Mouse (Mus musculus): ENCODE data around the gene Anapc7.

The Anapc7 gene

DNA sequence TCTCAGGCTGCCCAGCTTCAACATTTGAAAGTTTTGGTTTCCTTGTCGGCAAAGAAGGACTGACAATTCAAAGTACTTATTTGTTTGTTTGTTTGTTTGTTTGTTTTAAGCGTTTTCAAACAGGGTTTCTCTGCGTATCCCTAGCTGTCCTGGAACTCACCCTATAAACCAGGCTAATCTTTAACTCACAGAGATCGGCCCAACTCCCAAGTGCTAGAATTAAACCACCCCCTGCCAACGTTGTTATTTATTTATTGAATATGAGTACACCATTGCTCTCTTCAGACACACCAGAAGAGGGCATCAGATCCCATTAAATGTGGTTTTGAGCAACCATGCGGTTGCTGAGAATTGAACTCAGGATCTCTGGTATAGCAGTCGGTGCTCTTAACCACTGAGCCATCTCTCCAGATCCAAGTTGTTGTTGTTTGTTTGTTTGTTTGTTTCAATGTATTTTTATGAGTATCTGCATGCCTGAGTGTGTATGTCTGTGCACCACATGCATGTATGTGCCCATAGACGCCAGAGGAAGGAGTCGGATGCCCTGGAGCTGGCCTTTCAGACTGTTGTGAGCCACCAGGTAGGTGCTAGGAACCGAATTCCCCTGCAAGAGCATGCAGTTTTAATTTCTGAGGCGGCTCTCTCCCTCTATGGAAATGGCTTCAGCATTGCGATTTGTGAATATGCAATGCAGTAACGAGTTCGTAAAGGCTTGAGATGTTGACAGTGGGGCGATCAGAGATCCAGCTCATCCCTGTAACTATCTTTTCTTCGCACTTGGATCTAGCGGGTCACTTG, at the start of gene Anapc7:
Gene Anapc7, plus strand, starts transcription at position 423 of the 798 bp plus-strand sequence.
- DNase-seq (ENCODE audit: low spot score) = no peak

DNA sequence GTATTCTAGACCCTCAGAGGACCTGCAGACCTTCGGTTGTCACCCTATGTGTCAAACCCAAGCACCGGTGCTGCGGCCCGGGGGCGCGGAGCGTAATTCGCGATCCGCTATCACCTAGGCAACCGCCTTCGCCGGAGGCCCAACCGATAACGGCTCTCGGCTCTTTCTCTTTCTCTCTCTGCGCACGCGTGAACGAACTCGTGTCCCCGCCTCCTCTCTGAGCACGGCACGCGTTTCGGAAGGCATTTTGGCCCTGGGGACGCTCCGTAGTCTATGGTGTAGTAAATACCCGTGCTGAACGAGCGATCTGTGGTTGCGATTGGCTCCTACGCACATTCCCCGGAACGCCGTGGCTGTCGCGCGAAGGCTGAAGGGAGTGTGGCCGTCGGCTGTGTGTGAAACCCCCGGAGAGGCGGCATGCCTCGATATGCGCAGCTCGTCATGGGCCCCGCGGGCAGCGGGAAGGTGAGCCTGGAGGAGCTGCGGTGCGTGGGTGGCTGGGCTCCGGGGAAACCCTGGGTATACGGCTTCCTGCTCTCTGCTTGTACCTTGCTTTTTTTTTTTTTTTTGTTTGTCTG, 49.2 kb upstream of the Anapc7 start, which contains the start of gene Fam216a:
Gene Fam216a, minus strand, starts transcription at position 173 of the 578 bp plus-strand sequence.
- peak; percentile 99 for DNase-seq (ENCODE audit: low spot score)

DNA sequence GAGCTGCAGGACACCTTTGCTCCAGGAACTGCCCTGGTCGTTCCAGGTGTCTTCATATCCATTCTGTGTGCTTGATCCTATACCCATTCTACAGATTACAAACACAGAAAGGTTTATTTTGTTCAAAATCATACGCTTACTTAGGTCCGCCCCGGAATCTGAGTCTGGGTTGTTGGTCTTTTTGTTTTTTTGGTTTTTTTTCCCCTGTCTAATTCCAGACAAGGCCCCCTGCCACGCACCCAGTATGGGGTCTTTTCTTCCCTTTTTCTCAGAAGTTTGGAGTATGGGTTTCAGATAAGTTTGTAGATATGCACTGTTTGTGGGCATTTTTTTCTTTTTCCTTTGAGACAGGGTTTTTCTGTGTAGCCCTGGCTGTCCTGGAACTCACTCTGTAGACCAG, 48.6 kb upstream of the Anapc7 start:
- no peak for DNase-seq (ENCODE audit: low spot score)

DNA sequence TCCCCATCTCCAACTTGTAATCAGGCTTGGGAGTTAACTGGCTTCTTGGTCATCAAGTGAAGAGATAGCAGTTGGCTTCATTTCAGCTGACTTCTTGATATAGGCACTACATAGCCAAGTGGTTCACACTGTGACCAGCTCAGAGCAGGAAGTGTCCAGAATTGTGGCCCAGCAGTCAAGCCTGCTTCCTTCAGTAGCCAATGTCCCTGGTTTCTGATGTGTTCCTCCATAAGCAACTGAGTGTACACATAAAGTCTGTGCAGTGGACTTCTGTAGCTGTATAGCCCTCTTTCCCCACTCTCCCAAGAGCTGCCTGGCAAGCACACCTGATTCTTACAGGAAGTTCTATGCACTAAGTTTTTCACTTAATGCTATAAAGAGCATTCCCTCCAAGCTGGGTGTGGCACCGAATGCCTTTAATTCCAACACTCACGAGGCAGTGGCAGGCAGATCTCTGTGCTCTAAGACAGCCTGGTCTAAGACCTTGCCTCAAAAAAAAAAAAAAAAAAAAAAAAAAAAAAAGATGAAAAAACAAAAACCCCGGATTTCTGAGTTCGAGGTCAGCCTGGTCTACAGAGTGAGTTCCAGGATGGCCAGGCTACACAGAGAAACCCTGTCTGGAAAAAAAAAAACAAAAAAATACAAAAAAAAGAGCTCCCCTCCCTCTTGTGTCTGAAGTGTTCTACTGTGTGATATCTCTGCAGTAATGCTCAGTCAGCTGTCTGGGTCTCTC, 44.2 kb upstream of the Anapc7 start:
- no peak for DNase-seq (ENCODE audit: low spot score)

DNA sequence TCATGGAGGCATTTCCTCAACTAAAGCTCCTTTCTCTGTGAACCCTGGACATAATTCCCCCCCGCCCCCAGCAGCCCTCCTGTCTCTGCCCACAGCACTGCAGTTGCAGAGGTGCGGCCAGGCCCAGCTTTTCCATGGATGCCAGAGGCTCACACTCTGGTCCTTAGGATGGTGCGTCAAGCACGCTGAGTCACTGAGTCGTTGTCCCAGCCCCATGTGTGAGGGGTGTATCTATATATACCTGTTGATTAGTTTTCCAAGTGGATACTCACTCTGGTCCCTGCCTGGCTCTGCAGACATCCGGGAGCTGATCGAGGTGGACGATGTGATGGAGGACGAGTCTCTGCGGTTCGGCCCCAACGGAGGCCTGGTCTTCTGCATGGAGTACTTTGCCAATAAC, 43.3 kb upstream of the Anapc7 start:
- DNase-seq (ENCODE audit: low spot score) = no peak

DNA sequence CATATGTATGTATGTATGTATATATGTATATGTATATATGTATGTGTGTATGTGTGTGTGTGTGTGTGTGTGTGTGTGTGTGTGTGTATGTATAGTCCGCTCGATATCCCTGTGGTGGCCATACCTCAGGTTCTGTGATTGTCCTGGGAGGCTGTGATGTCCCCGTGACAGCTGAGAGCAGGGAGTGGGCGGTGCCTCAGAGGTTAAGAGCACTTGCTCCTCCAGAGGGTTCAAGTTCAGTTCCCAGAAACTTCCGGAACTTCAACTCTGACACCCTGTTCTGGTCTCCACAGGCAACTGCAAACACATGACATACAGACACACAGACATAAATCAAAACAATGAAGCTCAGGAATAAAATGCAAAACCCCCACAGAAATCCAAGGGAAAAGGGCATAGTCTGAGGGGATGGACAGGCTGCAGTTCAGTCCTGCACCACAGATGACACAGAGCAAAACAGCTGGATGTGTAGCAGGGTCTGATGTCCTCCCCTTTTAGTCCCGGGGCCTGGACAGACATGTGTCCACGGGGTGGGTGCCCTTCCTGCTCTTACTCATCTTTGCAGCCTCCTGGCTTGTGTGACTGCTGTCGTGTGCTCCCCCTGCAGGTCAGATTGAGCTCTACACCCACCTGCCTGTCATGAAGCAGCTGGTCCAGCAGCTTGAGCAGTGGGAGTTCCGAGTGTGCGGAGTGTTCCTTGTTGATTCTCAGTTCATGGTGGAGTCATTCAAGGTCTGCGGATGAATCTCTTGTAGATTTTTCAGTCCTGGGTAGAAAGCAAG, 41.9 kb upstream of the Anapc7 start:
- peak; percentile 70 for DNase-seq (ENCODE audit: low spot score)

DNA sequence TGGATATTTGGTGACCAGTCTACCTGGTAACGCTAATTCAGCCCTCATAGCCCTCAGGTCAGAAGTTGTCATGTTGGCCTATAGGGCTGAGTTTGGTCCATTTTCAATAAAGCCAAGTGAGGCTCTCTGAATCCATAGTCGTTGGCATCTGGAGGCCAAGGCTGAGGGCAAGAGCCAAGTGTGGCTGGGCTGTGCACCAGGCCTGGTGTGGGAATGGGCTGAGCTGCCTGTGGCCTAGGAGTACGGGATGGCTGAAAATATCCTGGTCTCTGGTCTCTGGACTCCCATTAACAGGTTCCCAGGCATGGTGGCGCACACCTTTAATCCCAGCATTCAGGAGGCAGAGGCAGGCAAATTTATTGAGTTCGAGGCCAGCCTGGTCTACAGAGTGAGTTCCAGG, 31.5 kb upstream of the Anapc7 start:
- DNase-seq (ENCODE audit: low spot score) = no peak

DNA sequence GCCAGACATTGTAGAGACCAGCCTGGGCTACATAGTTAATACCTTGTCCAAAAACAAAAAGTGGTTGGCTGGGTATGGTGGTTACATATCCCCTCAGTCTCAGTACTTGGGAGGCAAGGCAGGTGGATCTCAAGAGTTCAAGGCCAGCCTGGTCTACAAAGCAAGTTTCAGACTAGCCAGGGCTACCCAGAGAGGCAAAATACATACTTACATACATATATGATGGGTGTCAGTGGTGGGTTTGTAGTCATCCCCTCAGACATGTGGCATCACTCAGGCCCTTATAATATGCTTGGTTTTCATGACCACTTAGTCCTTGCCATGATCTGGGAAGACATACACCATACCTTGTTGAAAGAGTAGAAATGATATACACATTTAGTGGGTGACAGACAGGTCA, 30.8 kb upstream of the Anapc7 start:
- no peak for DNase-seq (ENCODE audit: low spot score)

DNA sequence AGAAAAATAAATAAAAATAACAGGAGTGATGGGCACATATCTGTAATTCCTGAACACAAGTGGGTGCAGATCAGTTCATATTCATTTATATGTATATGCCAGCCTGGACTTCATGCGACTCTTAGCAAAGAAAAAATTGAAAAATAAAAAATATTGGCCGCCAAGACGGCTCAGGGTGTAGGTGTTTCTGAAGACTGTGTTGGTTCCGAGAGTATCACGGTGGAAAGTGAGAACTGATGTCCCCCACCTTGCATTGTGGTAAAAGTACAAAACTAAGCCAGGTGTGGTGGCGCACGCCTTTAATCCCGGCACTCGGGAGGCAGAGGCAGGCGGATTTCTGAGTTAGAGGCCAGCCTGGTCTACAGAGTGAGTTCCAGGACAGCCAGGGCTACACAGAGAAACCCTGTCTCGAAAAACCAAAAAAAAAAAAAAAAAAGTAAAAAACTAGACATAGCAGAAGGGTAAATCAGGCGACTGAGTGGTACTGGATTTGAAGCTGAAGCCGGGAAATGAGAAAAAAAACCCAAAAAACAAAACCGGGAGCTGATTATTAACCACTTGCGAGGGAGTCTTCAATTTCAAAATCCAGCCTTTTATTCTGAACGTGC, 30.2 kb upstream of the Anapc7 start:
- DNase-seq (ENCODE audit: low spot score) = no peak

DNA sequence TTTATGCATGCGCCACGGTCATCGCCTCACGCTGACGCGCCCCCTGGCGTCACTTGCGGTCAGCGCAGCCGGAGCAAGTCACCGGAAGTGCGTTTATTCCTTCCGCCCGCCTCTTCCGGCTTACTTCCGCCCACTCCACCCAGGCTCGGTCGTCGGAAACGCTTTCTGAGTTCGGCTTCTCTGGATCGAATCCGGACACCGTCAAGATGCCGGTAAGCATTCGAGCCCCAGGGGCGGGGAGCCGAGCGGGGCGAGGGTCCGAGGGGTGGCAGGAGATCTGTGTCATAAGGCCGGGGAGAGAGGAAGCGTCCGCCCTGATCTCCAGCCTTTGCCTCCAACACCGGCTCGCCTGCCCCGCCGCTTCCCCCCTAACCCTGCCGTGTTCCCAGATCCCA, 29.7 kb upstream of the Anapc7 start, which contains the start of gene Arpc3:
Gene Arpc3, plus strand, starts transcription at position 93 of the 395 bp plus-strand sequence.
- peak; percentile 92 for DNase-seq (ENCODE audit: low spot score)

DNA sequence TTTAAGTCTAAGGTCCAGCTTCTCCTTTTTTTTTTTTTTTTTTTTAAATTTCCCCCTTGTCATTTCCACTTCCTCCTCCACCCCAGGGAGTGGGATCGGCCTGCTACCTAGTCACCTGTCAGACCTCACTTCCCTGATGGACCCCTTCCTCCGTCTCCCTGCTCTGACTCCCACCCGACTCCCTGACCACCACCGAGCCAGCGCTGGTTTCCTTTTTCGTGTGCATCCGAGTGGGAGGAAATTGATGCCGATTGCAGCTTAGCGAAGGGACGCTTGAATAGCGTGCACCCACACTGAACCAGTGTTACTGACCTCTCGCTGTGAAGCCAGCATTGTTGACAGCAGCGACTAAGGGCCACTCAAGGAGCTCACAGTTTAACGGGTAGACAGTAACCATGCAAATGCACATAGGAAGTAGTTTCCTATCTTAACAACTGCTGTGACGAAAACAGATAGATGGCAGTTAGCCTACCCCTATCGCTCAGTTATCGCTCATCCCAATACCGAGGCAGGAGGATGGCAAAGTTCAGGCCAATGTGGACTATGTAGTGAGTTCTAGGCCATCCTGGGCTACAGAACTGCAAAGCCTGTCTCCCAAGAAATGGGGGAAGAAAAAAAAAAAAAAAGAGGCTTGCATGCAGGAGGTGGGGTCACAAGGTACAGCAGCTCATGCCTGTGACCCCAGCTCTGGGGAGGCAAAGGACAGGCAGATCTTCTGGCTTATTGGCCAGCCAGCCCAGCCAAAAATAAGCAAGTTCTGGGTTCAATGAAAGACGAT, 29.1 kb upstream of the Anapc7 start:
- DNase-seq (ENCODE audit: low spot score) = peak; percentile 15

DNA sequence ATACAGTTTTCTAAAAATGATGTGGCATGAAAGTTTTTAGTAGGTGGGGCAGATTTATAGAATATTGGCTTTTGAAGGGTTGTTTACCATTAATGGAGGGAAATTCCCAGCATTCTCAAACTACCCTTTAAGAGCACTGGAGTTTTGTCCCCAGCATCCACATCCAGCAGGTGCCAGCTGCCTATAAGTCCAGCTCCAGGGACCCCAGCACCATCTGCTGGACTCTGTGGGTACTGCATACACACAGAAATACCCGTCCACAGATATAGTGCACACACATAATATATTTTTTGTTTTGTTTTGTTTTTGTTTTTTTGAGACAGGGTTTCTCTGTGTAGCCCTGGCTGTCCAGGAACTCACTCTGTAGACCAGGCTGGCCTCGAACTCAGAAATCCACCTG, 27.6 kb upstream of the Anapc7 start:
- peak; percentile 77 for DNase-seq (ENCODE audit: low spot score)

DNA sequence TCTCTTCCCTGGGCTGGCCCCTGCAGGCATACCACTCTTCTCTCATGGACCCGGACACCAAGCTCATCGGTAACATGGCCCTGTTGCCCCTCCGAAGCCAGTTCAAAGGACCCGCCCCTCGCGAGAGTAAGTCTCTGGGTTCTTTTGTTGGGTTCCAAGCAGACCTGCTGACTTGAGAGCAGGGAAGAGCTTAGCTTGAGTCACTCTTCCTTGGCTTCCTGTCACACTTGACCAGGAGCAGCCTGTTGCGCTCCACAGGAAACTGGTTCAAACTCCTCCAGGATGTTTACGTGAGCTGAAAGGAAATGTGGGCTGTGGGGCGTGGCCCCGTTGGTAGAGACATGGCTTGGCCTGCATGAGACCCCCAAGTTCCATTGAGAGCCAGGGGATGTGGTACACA, 24.7 kb upstream of the Anapc7 start:
- DNase-seq (ENCODE audit: low spot score) = no peak

DNA sequence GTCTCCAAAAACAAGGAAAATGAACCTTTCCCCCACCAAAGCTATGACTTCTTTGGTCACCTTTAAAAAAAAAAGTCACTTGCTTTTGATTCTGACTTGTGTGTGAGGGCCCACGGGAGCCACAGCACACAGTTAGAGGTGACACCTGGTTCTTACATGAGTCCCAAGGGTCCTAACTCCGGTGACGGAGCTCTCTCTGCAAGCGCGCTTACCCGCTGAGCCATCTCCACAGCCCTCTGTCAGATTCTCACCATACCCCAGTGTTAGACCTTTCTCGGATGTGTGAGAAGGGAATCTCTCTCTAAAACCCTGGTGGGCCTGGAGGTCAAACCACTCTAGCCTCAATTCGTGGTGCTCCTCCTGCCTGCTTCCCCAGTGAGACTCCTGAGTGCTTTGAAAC, 24.0 kb upstream of the Anapc7 start:
- DNase-seq (ENCODE audit: low spot score) = no peak

DNA sequence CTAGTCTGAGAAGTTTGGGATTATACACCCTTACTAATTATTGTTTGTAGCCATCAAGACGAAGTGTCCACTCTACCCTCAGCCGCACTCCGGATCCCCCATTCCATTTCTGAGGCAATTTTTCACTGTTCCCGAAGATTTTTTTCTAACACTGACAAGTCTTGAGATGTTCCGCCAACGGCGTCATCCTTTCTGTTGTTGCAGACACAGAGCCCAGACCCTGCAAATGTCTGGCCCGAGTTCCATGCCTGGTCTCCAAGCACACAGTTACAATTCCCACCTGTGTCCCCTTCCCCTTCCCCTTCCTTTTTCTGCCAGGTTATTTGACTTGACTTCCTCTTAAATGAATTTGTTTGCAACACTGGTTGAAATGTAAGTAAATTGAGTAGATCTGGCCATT, 21.6 kb upstream of the Anapc7 start:
- DNase-seq (ENCODE audit: low spot score) = no peak

DNA sequence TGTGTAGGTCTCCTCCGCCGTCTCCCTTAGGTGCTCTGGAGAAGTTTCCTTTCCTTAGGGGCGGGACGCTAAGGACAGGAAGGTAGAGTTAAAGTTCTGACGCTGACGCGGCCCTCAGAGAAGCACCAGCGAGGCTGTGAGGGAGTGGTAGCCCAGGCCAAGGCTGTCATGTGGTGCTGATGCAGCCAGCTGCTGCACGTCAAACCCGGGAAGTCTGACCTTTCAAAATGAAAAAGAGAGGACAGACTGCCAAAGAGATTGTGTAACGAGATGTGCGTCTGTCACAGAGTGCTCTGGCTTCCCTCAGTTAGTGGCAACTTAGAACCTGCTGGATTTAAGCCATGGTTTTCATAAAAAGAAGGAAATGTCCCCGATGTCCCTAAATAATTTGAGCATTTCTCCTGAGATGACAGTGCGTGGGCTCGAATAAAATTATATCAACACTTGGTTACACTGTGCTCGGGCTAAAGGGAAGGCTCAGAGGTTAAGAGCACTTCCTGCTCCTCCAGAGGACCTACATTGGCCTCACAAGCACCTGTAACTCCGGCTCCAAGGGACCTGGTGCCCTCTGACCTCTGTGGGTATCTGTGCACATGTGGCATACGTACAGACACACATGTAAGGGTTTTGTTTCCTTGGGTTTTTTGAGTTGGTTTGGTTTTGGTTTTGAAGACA, 20.7 kb upstream of the Anapc7 start:
- DNase-seq (ENCODE audit: low spot score) = no peak

DNA sequence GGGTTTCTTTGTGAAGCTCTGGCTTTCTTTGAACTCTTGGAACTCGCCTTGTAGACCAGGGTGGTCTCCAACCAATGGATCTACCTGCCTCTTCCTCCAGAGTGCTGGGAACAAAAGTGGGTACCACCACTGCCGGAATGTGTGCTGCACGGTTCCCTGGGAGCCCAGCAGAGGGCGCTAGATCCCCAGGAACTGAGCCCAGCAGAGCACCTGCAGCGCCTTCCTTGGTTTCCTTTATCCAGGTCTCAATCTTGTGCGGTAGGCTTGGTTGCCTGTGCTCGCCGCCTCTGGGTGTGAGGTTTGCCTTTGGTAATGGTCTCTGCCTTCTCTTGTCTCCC, 20.2 kb upstream of the Anapc7 start:
- DNase-seq (ENCODE audit: low spot score) = peak; percentile 66

DNA sequence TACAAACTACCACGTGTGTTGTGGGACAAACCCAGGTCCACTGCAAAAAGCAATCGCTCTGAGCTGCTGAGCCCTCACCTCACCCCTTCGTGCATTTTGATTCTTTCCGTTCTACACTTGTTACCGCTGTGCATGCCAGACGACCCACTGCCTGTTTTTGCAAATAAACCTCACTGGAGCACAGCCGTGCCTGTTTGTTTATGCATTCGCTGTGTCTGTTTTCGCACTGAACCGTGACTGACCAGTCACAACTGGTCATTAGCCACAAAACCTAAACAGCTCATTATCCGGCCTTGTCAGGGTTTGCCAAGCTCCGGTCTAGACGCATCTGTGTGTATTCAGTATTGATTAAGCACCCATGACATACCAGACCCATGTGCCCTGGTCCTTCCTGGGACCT, 19.3 kb upstream of the Anapc7 start:
- no peak for DNase-seq (ENCODE audit: low spot score)

DNA sequence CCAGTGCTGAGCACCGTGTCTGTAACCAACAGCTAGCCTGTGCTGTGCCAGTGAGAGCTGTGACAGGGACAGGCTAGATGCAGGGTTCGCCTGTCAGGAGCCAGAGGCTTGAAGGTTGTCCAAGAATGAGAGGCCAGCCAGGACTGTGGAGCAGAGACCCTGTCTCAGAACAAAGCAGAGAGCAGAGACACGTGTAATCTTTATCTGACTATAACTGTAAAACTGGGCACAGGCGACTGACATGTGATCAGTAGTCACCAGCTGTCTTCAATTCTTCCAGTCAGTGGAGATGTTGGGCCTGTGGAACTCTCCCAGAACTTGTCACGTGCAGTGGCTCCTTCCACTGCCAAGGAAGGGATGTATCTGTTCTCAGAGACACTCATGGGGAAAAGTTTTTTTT, 18.7 kb upstream of the Anapc7 start:
- no peak for DNase-seq (ENCODE audit: low spot score)

DNA sequence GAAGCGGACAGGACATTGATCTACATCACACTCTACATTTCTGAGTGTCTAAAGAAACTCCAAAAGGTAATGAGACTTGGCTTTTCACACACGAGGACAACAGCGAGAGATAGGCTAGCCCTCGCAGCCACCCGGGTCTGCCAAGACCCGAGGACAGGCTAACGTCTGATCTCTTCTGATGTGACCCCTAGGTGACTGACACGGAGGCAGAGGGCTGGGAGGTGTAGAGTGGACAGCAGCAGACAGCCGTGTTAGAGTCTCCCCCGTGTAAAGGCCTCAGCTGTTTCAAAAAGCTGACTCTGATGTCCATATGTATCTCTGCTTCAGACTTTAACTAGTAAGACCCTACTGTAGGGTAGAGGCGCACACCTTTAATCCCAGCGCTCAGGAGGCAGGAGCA, 18.1 kb upstream of the Anapc7 start:
- no peak for DNase-seq (ENCODE audit: low spot score)

DNA sequence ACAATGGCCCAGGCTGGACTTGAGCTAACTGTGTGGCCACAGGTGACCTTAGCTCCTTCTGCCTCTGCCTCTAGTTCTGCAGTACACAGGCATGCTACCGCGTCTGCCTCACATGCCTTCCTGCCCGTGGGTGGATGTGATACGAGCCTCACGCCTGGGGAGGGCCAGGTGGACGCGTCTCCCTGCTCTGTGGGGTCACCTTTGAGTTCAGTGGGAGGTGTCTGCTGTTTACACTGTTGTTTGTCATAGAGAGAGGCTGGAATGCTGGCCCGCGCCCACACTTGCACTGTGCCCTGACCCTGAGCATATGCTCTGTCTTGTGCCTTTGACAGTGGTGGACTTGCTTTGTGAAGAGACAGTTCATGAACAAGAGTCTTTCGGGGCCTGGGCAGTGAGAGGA, 16.0 kb upstream of the Anapc7 start:
- no peak for DNase-seq (ENCODE audit: low spot score)
